Mouse (Mus musculus) hindbrain, postnatal 0 days (tissue): ENCODE results near the gene Arhgef17. TPM values are rescaled to one million over a fixed set of nuclear protein-coding genes. Genes with fewer than 3 reads are reported as not detected.
A peak's percentile ranks its signal among the peaks of the same experiment; 100 is the strongest.

Experiments
- ATAC-seq: fragments of 200-750 bp; cut with Nextera tagmentation; 2 replicates; pipeline ENCODE4 v1.8.0; 2017; ENCODE audit warnings: mild to moderate bottlenecking, moderate TSS enrichment, moderate library complexity
- DNase-seq: peaks from one replicate; pipeline ENCODE4 v3.0.0-alpha.2; 2015; ENCODE audit warnings: low spot score
- H3K27ac ChIP-seq: fragments of 300-500 bp; sonication (generic); 2 replicates; pipeline ENCODE4 v1.5.1; 2014; ENCODE audit warnings: mild to moderate bottlenecking
- H3K27me3 ChIP-seq: fragments of 300-500 bp; sonication (generic); 2 replicates; pipeline ENCODE4 v1.6.1; 2014; ENCODE audit warnings: low read length, mixed read lengths; ENCODE audit not compliant: insufficient read depth
- H3K36me3 ChIP-seq: fragments of 300-500 bp; sonication (generic); 2 replicates; pipeline ENCODE4 v1.6.1; 2014; ENCODE audit warnings: low read length, mixed read lengths; ENCODE audit not compliant: insufficient read depth
- H3K4me1 ChIP-seq: fragments of 300-500 bp; sonication (generic); 2 replicates; pipeline ENCODE4 v1.6.1; 2014; ENCODE audit warnings: antibody characterized with exemption, low read length, mixed read lengths; ENCODE audit not compliant: insufficient read depth
- H3K4me2 ChIP-seq: fragments of 300-500 bp; sonication (generic); 2 replicates; pipeline ENCODE4 v1.6.1; 2014; ENCODE audit warnings: low read depth, mild to moderate bottlenecking, low read length, moderate library complexity, mixed read lengths
- H3K4me3 ChIP-seq: fragments of 300-500 bp; sonication (generic); 2 replicates; pipeline ENCODE4 v1.5.1; 2014; ENCODE audit warnings: low read length
- H3K9ac ChIP-seq: fragments of 300-500 bp; sonication (generic); replicated peaks from 2 replicates; pipeline ENCODE4 v1.6.1; 2014; ENCODE audit warnings: mild to moderate bottlenecking, low read length, moderate library complexity, mixed read lengths
- H3K9me3 ChIP-seq: fragments of 300-500 bp; sonication (generic); 2 replicates; pipeline ENCODE4 v1.6.1; 2016; ENCODE audit warnings: low read length, mixed read lengths
- CTCF ChIP-seq: IDR thresholded peaks from 2 replicates; pipeline ENCODE4 v1.5.1; 2016; ENCODE audit warnings: antibody characterized with exemption, control low read depth, low read depth
- WGBS: fragments of 180-500 bp; shearing (Covaris S2); extraction: QIAGEN DNeasy Blood & Tissue Kit; methylation state at CpG from one replicate; pipeline ENCODE4 v1.1.7; 2014; 5-methylcytosine and 5-hydroxymethylcytosine counted together
- polyA plus RNA-seq: library from polyadenylated mRNA; unstranded; fragments of >200 nt; fragmentation: Nextera tagmentation; extraction: Ambion mirVana; gene quantifications from 2 replicates; pipeline ENCODE4 v1.2.1, GENCODE M21; 2015
- total RNA-seq: library from RNA; depleted of rRNA; stranded (reverse); fragments of >200 nt; gene quantifications from 2 replicates; pipeline ENCODE4 v1.2.3, GENCODE M21; 2014

Arhgef17 gene
- total and polyA plus RNA-seq, 2 experiments from 2014 or later: 10.1 to 72.3 TPM

DNA sequence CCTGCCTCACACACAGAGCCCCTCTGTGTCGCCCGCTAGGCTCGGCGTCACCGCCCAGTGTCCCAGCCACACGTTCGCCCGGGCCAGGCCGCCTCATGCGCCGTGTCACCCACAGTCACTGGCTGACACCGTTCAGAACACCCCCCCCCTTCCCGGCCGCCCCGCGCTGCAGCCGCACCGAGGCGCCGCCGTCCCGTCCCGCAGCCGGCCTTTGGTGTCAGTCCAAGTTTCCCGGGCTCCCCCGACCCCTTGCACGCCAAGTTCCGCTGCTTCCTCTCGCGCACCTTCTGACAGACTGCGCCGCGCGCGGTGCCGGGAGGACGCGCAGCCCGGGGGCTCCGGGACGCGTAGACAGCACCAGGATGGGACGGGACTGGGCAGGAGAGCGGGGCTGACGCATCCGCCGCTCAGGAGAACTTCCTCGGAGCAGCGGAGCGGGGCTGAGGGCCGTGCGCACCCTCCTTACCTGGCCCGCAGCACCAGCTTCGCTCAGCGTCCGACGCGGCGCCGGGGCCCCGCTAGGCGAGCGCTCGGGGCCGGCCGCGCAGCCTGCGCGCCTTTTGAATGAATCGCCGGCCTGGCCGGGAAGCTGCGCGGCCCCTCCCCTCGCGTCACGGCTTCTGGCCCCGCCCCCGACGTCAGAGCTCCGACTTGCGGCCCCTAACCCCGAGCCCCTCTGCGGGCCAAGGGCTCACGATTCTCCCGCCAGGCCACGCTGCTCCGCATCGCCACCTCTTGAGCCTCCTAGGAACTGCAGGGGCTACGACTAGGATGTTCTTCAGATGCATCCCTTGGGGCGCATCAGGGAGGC lies 68.9 kb downstream of the Arhgef17 start, which contains the start of gene Relt:
Relt (minus strand) TSS at position 619 of the 811 bp plus-strand sequence.
- H3K4me3 ChIP-seq: peak within 1 kb of the TSS; percentile 77
- no peaks in the 10 kb centered on the region for H3K4me1 ChIP-seq
- peak; percentile 82 for TF ChIP-seq CTCF
- peak; percentile 97 for DNase-seq
- no peaks in the 10 kb centered on the region for H3K27me3 ChIP-seq
- H3K27ac ChIP-seq: peak within 1 kb of the TSS; percentile 82
- peak within 1 kb of the TSS; percentile 75 for H3K9ac ChIP-seq
- no peaks in the 10 kb centered on the region for H3K36me3 ChIP-seq
- WGBS: under 1% methylated on average over 90 of the region's 91 CpGs
- H3K9me3 ChIP-seq: no peaks in the 10 kb centered on the region
- ATAC-seq: peak; percentile 93
- H3K4me2 ChIP-seq: peak within 1 kb of the TSS; percentile 94

GRCm38 (mm10) chr7:100862353-100862752 lies 69.6 kb downstream of the Arhgef17 start:
- Histone ChIP-seq H3K4me2 (peak overlapping the region; percentile 94), H3K4me3 (peak overlapping the region; percentile 77), H3K4me1 (no peaks in the 10 kb centered on the region), H3K9ac (peak overlapping the region; percentile 75; the same call in 1 of the 2 replicates), H3K27ac (no peak overlapping the region), H3K36me3 (no peaks in the 10 kb centered on the region), H3K27me3 (no peaks in the 10 kb centered on the region), H3K9me3 (no peaks in the 10 kb centered on the region)
- TF ChIP-seq CTCF: no peak
- no peak for DNase-seq
- ATAC-seq: no peak
- 12% methylated on average over 4 of the region's 4 CpGs for WGBS

DNA sequence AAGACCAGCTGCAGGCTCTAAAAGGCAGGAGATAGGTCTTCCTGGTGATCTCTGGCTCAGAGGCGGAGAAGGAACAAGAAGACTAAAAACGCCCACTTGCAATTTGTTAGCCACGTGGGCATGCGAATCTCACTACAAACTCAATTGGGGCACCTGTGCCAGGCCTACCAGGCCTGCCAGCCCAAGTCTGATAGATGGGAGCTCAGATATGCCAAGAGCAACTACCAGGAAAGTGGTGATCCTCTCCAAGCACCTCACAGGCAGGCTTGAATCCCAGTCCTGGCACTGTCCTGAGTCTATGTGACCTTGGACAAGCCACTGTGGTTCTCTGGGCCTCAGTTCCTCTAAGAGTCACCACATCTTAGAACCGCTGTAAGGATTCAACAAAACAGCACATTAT lies 70.7 kb downstream of the Arhgef17 start:
- no peaks in the 10 kb centered on the region for H3K9me3 ChIP-seq
- no peak overlapping the region for H3K9ac ChIP-seq
- H3K27ac ChIP-seq: no peak overlapping the region
- H3K36me3 ChIP-seq: no peaks in the 10 kb centered on the region
- ATAC-seq (no peak), DNase-seq (no peak)
- 94% methylated on average over 5 of the region's 5 CpGs for WGBS
- H3K4me3 ChIP-seq: no peak overlapping the region
- no peaks in the 10 kb centered on the region for H3K27me3 ChIP-seq
- TF ChIP-seq CTCF: no peak
- H3K4me1 ChIP-seq: no peaks in the 10 kb centered on the region
- H3K4me2 ChIP-seq: no peak overlapping the region

GRCm38 (mm10) chr7:100860450-100860849 lies 71.5 kb downstream of the Arhgef17 start:
- no peak overlapping the region for H3K27ac ChIP-seq
- peaks cover under 1% of the 10 kb centered on the region; the same call in 1 of the 2 replicates for H3K4me1 ChIP-seq
- no peak overlapping the region for H3K4me2 ChIP-seq
- H3K4me3 ChIP-seq: no peak overlapping the region
- DNase-seq (no peak), ATAC-seq (no peak)
- TF ChIP-seq CTCF: no peak
- H3K27me3 ChIP-seq: no peaks in the 10 kb centered on the region
- H3K36me3 ChIP-seq: no peaks in the 10 kb centered on the region
- no peak overlapping the region for H3K9ac ChIP-seq
- no peaks in the 10 kb centered on the region for H3K9me3 ChIP-seq
- WGBS: 87% methylated on average over 3 of the region's 3 CpGs

DNA sequence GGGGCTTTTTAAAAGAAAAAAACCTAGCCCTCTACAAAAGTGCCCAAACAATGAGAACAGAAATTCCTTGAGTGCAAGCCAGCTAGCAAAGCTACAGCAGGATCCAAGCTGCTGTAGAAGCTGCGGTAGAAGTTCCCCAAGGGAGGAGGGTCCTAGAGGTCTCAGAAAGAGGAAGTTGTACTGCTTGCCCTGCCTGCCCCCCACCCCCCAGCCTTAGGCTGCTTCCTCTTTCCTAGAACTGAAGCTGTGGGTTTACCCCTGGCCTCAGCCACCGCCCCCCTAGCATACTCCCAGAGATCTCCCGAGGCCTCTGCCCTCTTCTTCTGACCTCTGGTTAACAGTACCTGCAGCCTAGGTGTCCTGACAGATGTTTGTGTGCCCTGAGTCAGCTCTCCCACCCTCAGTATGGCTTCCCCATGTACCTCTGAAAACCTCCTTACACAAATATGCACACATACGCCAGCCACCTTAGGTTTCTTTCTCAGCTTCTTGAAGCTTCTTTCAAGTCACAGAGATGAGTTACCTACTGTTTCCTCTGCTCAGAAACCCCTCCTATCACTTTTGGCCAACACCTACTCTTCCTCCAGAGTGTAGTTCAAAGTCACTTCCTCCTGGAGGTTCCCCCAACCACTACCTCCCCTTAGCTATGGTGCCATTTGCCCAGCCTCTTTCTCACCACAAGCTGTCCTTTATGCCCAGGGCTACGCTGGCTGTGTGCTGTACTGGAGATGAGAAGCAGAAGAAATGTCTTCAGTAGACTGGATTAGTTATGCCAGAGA lies 75.9 kb downstream of the Arhgef17 start:
- WGBS: 76% methylated on average over 5 of the region's 5 CpGs
- DNase-seq (no peak), ATAC-seq (no peak)
- H3K27ac ChIP-seq: no peak overlapping the region
- H3K4me2 ChIP-seq: no peak overlapping the region
- H3K27me3 ChIP-seq: no peaks in the 10 kb centered on the region
- H3K4me3 ChIP-seq: no peak overlapping the region
- no peak overlapping the region for H3K9ac ChIP-seq
- H3K9me3 ChIP-seq: no peaks in the 10 kb centered on the region
- H3K36me3 ChIP-seq: no peaks in the 10 kb centered on the region
- TF ChIP-seq CTCF: no peak
- peaks cover 11% of the 10 kb centered on the region; the same call in 1 of the 2 replicates for H3K4me1 ChIP-seq

- ATAC-seq: no peak
Measured at GRCm38 (mm10) chr7:100855300-100855699, 76.6 kb downstream of the Arhgef17 start.

More at GRCm38 (mm10) chr7:100855300-100855699, 76.6 kb downstream of the Arhgef17 start:
- no peak for TF ChIP-seq CTCF
- Histone ChIP-seq H3K9me3 (no peaks in the 10 kb centered on the region), H3K4me1 (peaks cover 11% of the 10 kb centered on the region; the same call in 1 of the 2 replicates), H3K27ac (no peak overlapping the region), H3K9ac (no peak overlapping the region), H3K36me3 (no peaks in the 10 kb centered on the region), H3K27me3 (no peaks in the 10 kb centered on the region), H3K4me3 (no peak overlapping the region), H3K4me2 (no peak overlapping the region)
- DNase-seq: no peak
- WGBS: 43% methylated on average over 4 of the region's 4 CpGs
